In genomic region chr19:46763356-46763755, GRCm38 (mm10) we compare ENCODE assay signal across 9 mouse cellular contexts. TPM values are rescaled to one million over a fixed set of nuclear protein-coding genes. Genes with fewer than 3 reads are reported as not detected.
DNase-seq lines count a peak whose midpoint lies in the region; ATAC-seq and TF ChIP-seq lines count a peak whose summit lies in the region.
"Had no signal": no experiment of that assay in that cellular context is flagged by ENCODE, and none has a peak within 500 bp of the region (broad histone marks: within the 10 kb centered on the region; RNA-seq: fewer than 3 reads in every experiment).

No protein-coding gene starts in this region.

- no peak for ATAC-seq in heart, embryonic 13.5 days (ENCODE audit: extremely low read depth, insufficient number of reproducible peaks, low FRiP score, low TSS enrichment)
- no peak for ATAC-seq in forebrain, postnatal 0 days
- no peak for ATAC-seq in midbrain, embryonic 11.5 days (ENCODE audit: low FRiP score)
- ATAC-seq: Patski had no signal

- peaks cover 15% of the 10 kb centered on the region; the same call in 1 of the 2 replicates for H3K27me3 ChIP-seq in heart, embryonic 13.5 days (replicated peaks)
- 0 out of 2 replicates have a peak, but pooled peaks cover 4% of the 10 kb centered on the region for H3K27me3 ChIP-seq in forebrain, postnatal 0 days (ENCODE audit: insufficient read depth, low read length)
- H3K27me3 ChIP-seq in midbrain, embryonic 11.5 days (ENCODE audit: control insufficient read depth, insufficient read depth, low read length): peaks cover 6% of the 10 kb centered on the region

- no peak overlapping the region for H3K9ac ChIP-seq in heart, embryonic 13.5 days
- H3K9ac ChIP-seq in forebrain, postnatal 0 days: peak overlapping the region; percentile 84; the same call in 1 of the 2 replicates
- H3K9ac ChIP-seq in midbrain, embryonic 11.5 days (ENCODE audit: low read length): no peak overlapping the region

- WGBS in heart, embryonic 13.5 days: 34% methylated on average over 7 of the region's 7 CpGs
- WGBS in forebrain, postnatal 0 days: 16% methylated on average over 7 of the region's 7 CpGs
- WGBS in midbrain, embryonic 11.5 days: 8% methylated on average over 7 of the region's 7 CpGs

- H3K4me2 ChIP-seq in heart, embryonic 13.5 days: peak overlapping the region; percentile 100
- H3K4me2 ChIP-seq in forebrain, postnatal 0 days (ENCODE audit: low read depth): peak overlapping the region; percentile 92
- peak overlapping the region; percentile 70 for H3K4me2 ChIP-seq in midbrain, embryonic 11.5 days

- no peak for DNase-seq in heart, postnatal 4 days
- DNase-seq in Muller cell, postnatal 12 days (ENCODE audit: inconsistent ontology term): peak; percentile 7
- no peak for DNase-seq in forebrain, postnatal 0 days
- peak; percentile 88 for DNase-seq in midbrain, embryonic 11.5 days (ENCODE audit: low spot score, missing footprints)
- DNase-seq in ovary, postnatal 14 days (ENCODE audit: low spot score): no peak
- DNase-seq in left cerebral cortex, adult 18-20 months (ENCODE audit: low spot score in 2 of 2): no peak
- no peak for DNase-seq in gastrocnemius, postnatal 4 days (ENCODE audit: low spot score in 2 of 2)

- no peak overlapping the region for H3K27ac ChIP-seq in heart, embryonic 13.5 days (replicated peaks)
- no peak overlapping the region for H3K27ac ChIP-seq in forebrain, postnatal 0 days (ENCODE audit: low read depth, low read length)
- H3K27ac ChIP-seq in midbrain, embryonic 11.5 days (ENCODE audit: low read depth, low read length): no peak overlapping the region

- TF ChIP-seq CTCF in forebrain, postnatal 0 days (IDR thresholded peaks at IDR 0.05; ENCODE audit: low read depth): no peak

- no peaks in the 10 kb centered on the region for H3K9me3 ChIP-seq in heart, embryonic 13.5 days
- no peaks in the 10 kb centered on the region for H3K9me3 ChIP-seq in forebrain, postnatal 0 days (ENCODE audit: low read length)
- no peaks in the 10 kb centered on the region for H3K9me3 ChIP-seq in midbrain, embryonic 11.5 days (ENCODE audit: control insufficient read depth, low read length)

- H3K4me1 ChIP-seq in heart, embryonic 13.5 days: peaks cover 29% of the 10 kb centered on the region
- peaks cover 18% of the 10 kb centered on the region for H3K4me1 ChIP-seq in forebrain, postnatal 0 days (ENCODE audit: insufficient read depth)
- peaks cover 20% of the 10 kb centered on the region for H3K4me1 ChIP-seq in midbrain, embryonic 11.5 days (ENCODE audit: control insufficient read depth, insufficient read depth, low read length)

- H3K36me3 ChIP-seq in heart, embryonic 13.5 days: no peaks in the 10 kb centered on the region
- H3K36me3 ChIP-seq in forebrain, postnatal 0 days (ENCODE audit: insufficient read depth): no peaks in the 10 kb centered on the region
- H3K36me3 ChIP-seq in midbrain, embryonic 11.5 days (ENCODE audit: control insufficient read depth, insufficient read depth, low read length): no peaks in the 10 kb centered on the region

- H3K4me3 ChIP-seq in heart, embryonic 13.5 days: peak overlapping the region; percentile 83
- peak overlapping the region; percentile 91 for H3K4me3 ChIP-seq in forebrain, postnatal 0 days (ENCODE audit: low read depth, low read length)
- H3K4me3 ChIP-seq in midbrain, embryonic 11.5 days (ENCODE audit: low read depth, low read length): peak overlapping the region; percentile 77

RNA-seq across cellular contexts. Expression of gene Cnnm2, which starts 2.0 kb away (rescaled TPM):
- polyA plus RNA-seq in heart, embryonic 13.5 days (2015; fragmentation: Nextera tagmentation; extraction: Ambion mirVana): 2.4 and 2.5 TPM in 2 replicates
- total RNA-seq in heart, postnatal 4 days (2021): 1 to 10 TPM; 7.1 to 7.4 TPM
- total RNA-seq in forebrain, postnatal 0 days (2014; rRNA removed): 11.7 and 16.6 TPM in 2 replicates
- polyA plus RNA-seq in forebrain, postnatal 0 days (2015; fragmentation: Nextera tagmentation; extraction: Ambion mirVana): 5.2 and 6.2 TPM in 2 replicates
- 4.5 and 4.9 TPM in 2 replicates for polyA plus RNA-seq in midbrain, embryonic 11.5 days (2014; fragmentation: Nextera tagmentation; extraction: Ambion mirVana)
- 10 to 100 TPM; 32.6 to 34.2 TPM for total RNA-seq in left cerebral cortex, adult 18-20 months (2021)
- 1 to 10 TPM; 5.9 to 6.5 TPM for total RNA-seq in gastrocnemius, postnatal 4 days (2021)

RNA-seq across cellular contexts. Expression of gene As3mt, which starts 56.1 kb away (rescaled TPM):
- 49.1 and 52.8 TPM in 2 replicates for polyA plus RNA-seq in heart, embryonic 13.5 days (2015; fragmentation: Nextera tagmentation; extraction: Ambion mirVana)
- total RNA-seq in heart, postnatal 4 days (2021): 10 to 100 TPM; 57.5 to 59.1 TPM
- total RNA-seq in forebrain, postnatal 0 days (2014; rRNA removed): 14.5 and 17.4 TPM in 2 replicates
- polyA plus RNA-seq in forebrain, postnatal 0 days (2015; fragmentation: Nextera tagmentation; extraction: Ambion mirVana): 14.4 and 18.4 TPM in 2 replicates
- 33.8 and 37.6 TPM in 2 replicates for polyA plus RNA-seq in midbrain, embryonic 11.5 days (2014; fragmentation: Nextera tagmentation; extraction: Ambion mirVana)
- 10 to 100 TPM; 26.2 to 32.0 TPM for total RNA-seq in left cerebral cortex, adult 18-20 months (2021)
- 10 to 100 TPM; 51.0 to 56.2 TPM for total RNA-seq in gastrocnemius, postnatal 4 days (2021)

Comparison
In these comparisons a context has a peak if more than half of its experiments do, and no peak if none do; other contexts are left out.
1. DNase-seq: peak in Muller cell, postnatal 12 days (single experiment) and midbrain, embryonic 11.5 days (single experiment); none in heart, postnatal 4 days (single experiment), forebrain, postnatal 0 days (single experiment), ovary, postnatal 14 days (single experiment), left cerebral cortex, adult 18-20 months (0 of 2) and gastrocnemius, postnatal 4 days (0 of 2).
2. Peak in every context shown above with its lines, with median percentiles within 50 percentile points of each other: H3K4me2 ChIP-seq and H3K4me3 ChIP-seq.